Comparison of ENCODE assay signal across 11 mouse cellular contexts in genomic region chr1:89929181-89929580, GRCm38 (mm10). TPM values are rescaled to one million over a fixed set of nuclear protein-coding genes. Genes with fewer than 3 reads are reported as not detected.
A peak's percentile ranks its signal among the peaks of the same experiment; 100 is the strongest.
DNase-seq lines count a peak whose midpoint lies in the region; ATAC-seq and TF ChIP-seq lines count a peak whose summit lies in the region.
"Had no signal": no experiment of that assay in that cellular context is flagged by ENCODE, and none has a peak within 500 bp of the region (broad histone marks: within the 10 kb centered on the region; RNA-seq: fewer than 3 reads in every experiment).

No protein-coding gene starts in this region.

- no peak overlapping the region for H3K9ac ChIP-seq in lung, embryonic 14.5 days
- no peak overlapping the region for H3K9ac ChIP-seq in forebrain, embryonic 11.5 days (ENCODE audit: low read length)
- H3K9ac ChIP-seq in limb, embryonic 12.5 days (replicated peaks): no peak overlapping the region
- peak overlapping the region; percentile 15; the same call in 1 of the 2 replicates for H3K9ac ChIP-seq in neural tube, embryonic 15.5 days (replicated peaks)
- H3K9ac ChIP-seq: liver, embryonic 15.5 days had no signal

- H3K27ac ChIP-seq in lung, embryonic 14.5 days (ENCODE audit: low read depth): no peak overlapping the region
- H3K27ac ChIP-seq in forebrain, embryonic 11.5 days (ENCODE audit: low read depth, low read length): no peak overlapping the region
- no peak overlapping the region for H3K27ac ChIP-seq in limb, embryonic 12.5 days
- peak overlapping the region; percentile 37; the same call in 1 of the 2 replicates for H3K27ac ChIP-seq in neural tube, embryonic 15.5 days (replicated peaks)
- H3K27ac ChIP-seq: liver, embryonic 15.5 days had no signal

- H3K9me3 ChIP-seq in lung, embryonic 14.5 days (ENCODE audit: low read depth, low read length): no peaks in the 10 kb centered on the region
- no peaks in the 10 kb centered on the region for H3K9me3 ChIP-seq in forebrain, embryonic 11.5 days (ENCODE audit: control insufficient read depth, low read length)
- no peaks in the 10 kb centered on the region for H3K9me3 ChIP-seq in limb, embryonic 12.5 days
- no peaks in the 10 kb centered on the region for H3K9me3 ChIP-seq in neural tube, embryonic 15.5 days (replicated peaks)
- H3K9me3 ChIP-seq: liver, embryonic 15.5 days had no signal

- peaks cover 5% of the 10 kb centered on the region; the same call in 1 of the 2 replicates for H3K4me1 ChIP-seq in lung, embryonic 14.5 days (ENCODE audit: insufficient read depth)
- peaks cover 35% of the 10 kb centered on the region for H3K4me1 ChIP-seq in forebrain, embryonic 11.5 days (replicated peaks; ENCODE audit: control insufficient read depth, insufficient read depth, low read length)
- H3K4me1 ChIP-seq in limb, embryonic 12.5 days (replicated peaks): peaks cover 51% of the 10 kb centered on the region
- H3K4me1 ChIP-seq in neural tube, embryonic 15.5 days: peaks cover 76% of the 10 kb centered on the region

- no peak for ATAC-seq in lung, embryonic 14.5 days (ENCODE audit: insufficient read depth)
- no peak for ATAC-seq in forebrain, embryonic 11.5 days (replicated peaks; ENCODE audit: low FRiP score)
- no peak for ATAC-seq in limb, embryonic 12.5 days (ENCODE audit: insufficient number of reproducible peaks, insufficient read depth, low FRiP score, low TSS enrichment, low read depth)
- no peak for ATAC-seq in neural tube, embryonic 15.5 days (ENCODE audit: low FRiP score)
- ATAC-seq: Patski had no signal

- no peaks in the 10 kb centered on the region for H3K36me3 ChIP-seq in lung, embryonic 14.5 days (ENCODE audit: insufficient read depth)
- H3K36me3 ChIP-seq in forebrain, embryonic 11.5 days (ENCODE audit: control insufficient read depth, insufficient read depth, low read length): no peaks in the 10 kb centered on the region
- no peaks in the 10 kb centered on the region for H3K36me3 ChIP-seq in limb, embryonic 12.5 days
- no peaks in the 10 kb centered on the region for H3K36me3 ChIP-seq in neural tube, embryonic 15.5 days
- H3K36me3 ChIP-seq: liver, embryonic 15.5 days had no signal

- peak overlapping the region; percentile 34; the same call in 1 of the 2 replicates for H3K4me2 ChIP-seq in lung, embryonic 14.5 days
- H3K4me2 ChIP-seq in forebrain, embryonic 11.5 days (ENCODE audit: low read depth, low read length, severe bottlenecking): no peak overlapping the region
- H3K4me2 ChIP-seq in limb, embryonic 12.5 days: peak overlapping the region; percentile 15; the same call in 1 of the 2 replicates
- H3K4me2 ChIP-seq in neural tube, embryonic 15.5 days: peak overlapping the region; percentile 85

- peak overlapping the region; percentile 9; the same call in 1 of the 2 replicates for H3K4me3 ChIP-seq in lung, embryonic 14.5 days (ENCODE audit: low read depth, low read length)
- H3K4me3 ChIP-seq in forebrain, embryonic 11.5 days (ENCODE audit: low read depth, low read length): 0 out of 2 replicates have a peak overlapping the region, but pooled peaks have one; percentile 1
- H3K4me3 ChIP-seq in limb, embryonic 12.5 days (replicated peaks): peak overlapping the region; percentile 8
- H3K4me3 ChIP-seq in neural tube, embryonic 15.5 days (replicated peaks): peak overlapping the region; percentile 49

- no peak for DNase-seq in lung, embryonic 14.5 days
- DNase-seq in lung, adult 18-20 months: no peak
- DNase-seq in forebrain, embryonic 11.5 days (ENCODE audit: low spot score): peak; percentile 53
- DNase-seq in right cerebral cortex, postnatal 4 days: no peak
- DNase-seq in spleen, postnatal 14 days (ENCODE audit: low spot score in 2 of 2): no peak
- no peak for DNase-seq in spleen, postnatal 10 days (ENCODE audit: low spot score in 2 of 2)
- DNase-seq: right cerebral cortex, adult 18-20 months had no signal

- 0% methylated on average over 6 of the region's 6 CpGs for WGBS in lung, embryonic 14.5 days
- under 1% methylated on average over 6 of the region's 6 CpGs for WGBS in forebrain, embryonic 11.5 days
- WGBS in limb, embryonic 12.5 days: 4% methylated on average over 6 of the region's 6 CpGs
- 3% methylated on average over 6 of the region's 6 CpGs for WGBS in neural tube, embryonic 15.5 days

- no peak for TF ChIP-seq CTCF in lung, embryonic 14.5 days (IDR thresholded peaks at IDR 0.05; ENCODE audit: low read depth)

- peaks cover 99% of the 10 kb centered on the region for H3K27me3 ChIP-seq in lung, embryonic 14.5 days (ENCODE audit: insufficient read depth, low read length)
- H3K27me3 ChIP-seq in forebrain, embryonic 11.5 days (ENCODE audit: control insufficient read depth, insufficient read depth, low read length): peaks cover 97% of the 10 kb centered on the region
- peaks cover 97% of the 10 kb centered on the region for H3K27me3 ChIP-seq in limb, embryonic 12.5 days
- H3K27me3 ChIP-seq in neural tube, embryonic 15.5 days (replicated peaks): peaks cover 57% of the 10 kb centered on the region

RNA-seq across cellular contexts. Expression of gene Gbx2, which starts 1.8 kb away (rescaled TPM):
- 0.11 and 0.17 TPM in 2 replicates for polyA plus RNA-seq in lung, embryonic 14.5 days (2014; fragmentation: Nextera tagmentation; extraction: Ambion mirVana)
- polyA plus RNA-seq in forebrain, embryonic 11.5 days (2014; fragmentation: Nextera tagmentation; extraction: Ambion mirVana): 5.0 and 6.7 TPM in 2 replicates
- 0.22 TPM in 1 of 2 replicates, not detected in the other for polyA plus RNA-seq in limb, embryonic 12.5 days (2016; fragmentation: Nextera tagmentation; extraction: Ambion mirVana)
- 21.7 and 30.5 TPM in 2 replicates for polyA plus RNA-seq in neural tube, embryonic 15.5 days (2015; fragmentation: Nextera tagmentation; extraction: Ambion mirVana)
